Mouse (Mus musculus) CH12.LX (cell line): Measurements from ENCODE around the gene Sfrp4. TPM values are rescaled to one million over a fixed set of nuclear protein-coding genes. Genes with fewer than 3 reads are reported as not detected.

ENCODE experiments used
- DNase-seq: peaks from one replicate; pipeline ENCODE4 v3.0.0-alpha.2; 2013; ENCODE audit errors: extremely low read depth
- H3K27ac ChIP-seq: 2 replicates; pipeline ENCODE4 v1.5.1; 2012; ENCODE audit warnings: low read depth, mild to moderate bottlenecking, control low read depth, moderate library complexity; ENCODE audit not compliant: insufficient read depth
- H3K27me3 ChIP-seq: replicated peaks from 2 replicates; pipeline ENCODE3; 2012; ENCODE audit warnings: inconsistent platforms
- H3K36me3 ChIP-seq, 2 experiments: replicated peaks in 1 of 2; 2 replicates each; pipeline versions ENCODE3 to v1.6.1; 2012; ENCODE audit warnings: inconsistent platforms in 1 of 2, low read length in 1 of 2, mild to moderate bottlenecking in 1 of 2, mixed read lengths in 1 of 2, moderate library complexity in 1 of 2; ENCODE audit not compliant: control insufficient read depth in 1 of 2, insufficient read depth in 1 of 2
- H3K4me1 ChIP-seq, 2 experiments: 2 replicates each; pipeline ENCODE4 v1.6.1; 2012; ENCODE audit warnings: inconsistent platforms in 1 of 2, moderate library complexity in 1 of 2; ENCODE audit not compliant: insufficient read depth in 2 of 2, control insufficient read depth in 1 of 2
- H3K4me2 ChIP-seq: 2 replicates; pipeline ENCODE4 v1.6.1; 2012; ENCODE audit warnings: low read depth, mild to moderate bottlenecking, control low read depth; ENCODE audit not compliant: poor library complexity, insufficient read depth, severe bottlenecking
- H3K4me3 ChIP-seq, 3 experiments: fragments of 150-350 bp in 1 of 3; sonication (generic) in 1 of 3; replicated peaks in 1 of 3; 2 replicates each; pipeline versions ENCODE3 to v1.5.1; 2011 to 2012; ENCODE audit warnings: low read depth in 2 of 3, low read length in 2 of 3, mild to moderate bottlenecking in 2 of 3, moderate library complexity in 2 of 3, control low read depth in 1 of 3, improper control_type of control experiment in 1 of 3, inconsistent platforms in 1 of 3, mixed read lengths in 1 of 3; ENCODE audit not compliant: poor library complexity in 1 of 3
- H3K79me2 ChIP-seq: replicated peaks from 2 replicates; pipeline ENCODE4 v1.6.1; 2012; ENCODE audit warnings: mild to moderate bottlenecking, moderate library complexity; ENCODE audit not compliant: control insufficient read depth, poor library complexity, insufficient read depth, severe bottlenecking; ENCODE audit errors: extremely low read depth
- H3K9ac ChIP-seq: 2 replicates; pipeline ENCODE4 v1.6.1; 2012; ENCODE audit warnings: low read depth, mild to moderate bottlenecking, control low read depth, moderate library complexity; ENCODE audit not compliant: insufficient read depth
- H3K9me3 ChIP-seq: replicated peaks from 2 replicates; pipeline ENCODE3; 2012; ENCODE audit warnings: low read length, inconsistent platforms, mixed read lengths
- CHD2 ChIP-seq: IDR thresholded peaks from 2 replicates; pipeline ENCODE4 v1.6.1; 2011; ENCODE audit warnings: low read length, improper control_type of control experiment
- CTCF ChIP-seq, 2 experiments: IDR thresholded peaks in 1 of 2; conservative IDR thresholded peaks in 1 of 2; 2 replicates each; pipeline ENCODE4 v1.5.1; 2011 to 2012; ENCODE audit warnings: low read depth in 2 of 2, low read length in 2 of 2, improper control_type of control experiment in 1 of 2, inconsistent platforms in 1 of 2, mild to moderate bottlenecking in 1 of 2, moderate library complexity in 1 of 2
- E2F4 ChIP-seq: IDR thresholded peaks from 2 replicates; pipeline ENCODE4 v1.6.1; 2011; ENCODE audit warnings: low read depth, low read length, improper control_type of control experiment; ENCODE audit not compliant: insufficient replicate concordance
- HCFC1 ChIP-seq: IDR thresholded peaks from 2 replicates; pipeline ENCODE4 v1.6.1; 2012; ENCODE audit warnings: low read depth, mild to moderate bottlenecking, inconsistent platforms, low read length, improper control_type of control experiment
- JUND ChIP-seq: conservative IDR thresholded peaks from 2 replicates; pipeline ENCODE4 v1.6.1; 2011; ENCODE audit warnings: low read depth, low read length, improper control_type of control experiment
- MAFK ChIP-seq: IDR thresholded peaks from 2 replicates; pipeline ENCODE4 v1.6.1; 2011; ENCODE audit warnings: low read length, improper control_type of control experiment; ENCODE audit not compliant: insufficient replicate concordance
- MAX ChIP-seq: IDR thresholded peaks from 2 replicates; pipeline ENCODE4 v1.6.1; 2011; ENCODE audit warnings: low read length, improper control_type of control experiment
- NRF1 ChIP-seq: IDR thresholded peaks from 2 replicates; pipeline ENCODE4 v1.6.1; 2014; ENCODE audit warnings: low read depth, mild to moderate bottlenecking, inconsistent platforms, low read length, improper control_type of control experiment, moderate library complexity
- RAD21 ChIP-seq: IDR thresholded peaks from 2 replicates; pipeline ENCODE4 v1.6.1; 2011; ENCODE audit warnings: low read depth, mild to moderate bottlenecking, low read length, improper control_type of control experiment, moderate library complexity
- SIN3A ChIP-seq: IDR thresholded peaks from 2 replicates; pipeline ENCODE4 v1.6.1; 2012; ENCODE audit warnings: low read length, improper control_type of control experiment, inconsistent platforms
- SMC3 ChIP-seq: IDR thresholded peaks from 2 replicates; pipeline ENCODE4 v1.6.1; 2011; ENCODE audit warnings: low read depth, low read length, improper control_type of control experiment
- TCF12 ChIP-seq: IDR thresholded peaks from 2 replicates; pipeline ENCODE4 v1.6.1; 2014; ENCODE audit warnings: low read depth, mild to moderate bottlenecking, inconsistent platforms, low read length, improper control_type of control experiment
- ZC3H11A ChIP-seq: IDR thresholded peaks from 2 replicates; pipeline ENCODE4 v1.6.1; 2012; ENCODE audit warnings: low read depth, mild to moderate bottlenecking, inconsistent platforms, low read length, improper control_type of control experiment
- ZKSCAN1 ChIP-seq: IDR thresholded peaks from 2 replicates; pipeline ENCODE4 v1.6.1; 2012; ENCODE audit warnings: low read depth, inconsistent platforms, low read length, improper control_type of control experiment, borderline replicate concordance
- ZMIZ1 ChIP-seq: IDR thresholded peaks from 2 replicates; pipeline ENCODE4 v1.6.1; 2012; ENCODE audit warnings: low read depth, mild to moderate bottlenecking, inconsistent platforms, low read length, improper control_type of control experiment
- dilution Hi-C: fragments of 300-500 bp; cut with MboI; formaldehyde crosslinking; loops from 2 replicates; pipeline ENCODE4 v1.14.3; 2020; ENCODE audit warnings: low sequenced_read_pairs; ENCODE audit not compliant: extremely low pct_unique_long_range_greater_than_20kb, extremely low pct_ligation_motif_present
- in situ Hi-C: fragments of 300-500 bp; cut with MboI; formaldehyde crosslinking; loops from 3 replicates; pipeline ENCODE4 v1.14.3; 2019; ENCODE audit warnings: low sequenced_read_pairs, low pct_ligation_motif_present, low pct_unique_long_range_greater_than_20kb, mixed read lengths
- polyA plus RNA-seq: library from polyadenylated mRNA; unstranded; fragments of >175 nt; gene quantifications from 2 replicates; pipeline ENCODE4 v1.2.1, GENCODE M21; 2012; ENCODE audit warnings: low read depth; ENCODE audit not compliant: insufficient read length
- total RNA-seq, 2 experiments: library from RNA; depleted of rRNA; stranded (reverse); fragments of 300-350 nt in 1 of 2; fragments of >200 nt in 1 of 2; gene quantifications; 2 replicates each; pipeline ENCODE4 v1.2.3; 2012 to 2014

The Sfrp4 gene
- total and polyA plus RNA-seq, 3 experiments, result not detected

- dilution Hi-C loops, result no loop called here
- no peak for DNase-seq
- Histone ChIP-seq H3K9ac (no peak overlapping the region), H3K4me1 (no peaks in the 10 kb centered on the region), H3K4me2 (no peak overlapping the region), H3K79me2 (no peaks in the 10 kb centered on the region), H3K36me3 (no peaks in the 10 kb centered on the region), H3K27ac (no peak overlapping the region), H3K4me3 (no peak overlapping the region), H3K9me3 (no peaks in the 10 kb centered on the region), H3K27me3 (no peaks in the 10 kb centered on the region)
- in situ Hi-C loops, result loop anchor here (25.0 kb wide), 1 partner anchor 482 kb away; no protein-coding TSS in a partner anchor
- TF ChIP-seq CTCF (conservative IDR thresholded peaks at IDR 0.05 in 1 of 2, IDR thresholded peaks at IDR 0.05 in 1 of 2; ENCODE audit: low read depth in 2 of 2, low read length in 2 of 2) (peak in 1 of 2 experiments; percentile 55; a peak in 2 of 4 replicates), MAX (no peak), RAD21 (peak; percentile 43), SMC3 (peak; percentile 50)
Observed at GRCm38 (mm10) chr13:19644225-19644624, 21.3 kb downstream of the Sfrp4 start.

- H3K4me2 ChIP-seq, result no peak overlapping the region
- dilution Hi-C loops, result no loop called here
- H3K4me3 ChIP-seq, result no peak overlapping the region
- H3K4me1 ChIP-seq, result no peaks in the 10 kb centered on the region
- in situ Hi-C loops, result loop anchor here (25.0 kb wide), 1 partner anchor 488 kb away; no protein-coding TSS in a partner anchor
- H3K27me3 ChIP-seq, result no peaks in the 10 kb centered on the region
- H3K9me3 ChIP-seq, result no peaks in the 10 kb centered on the region
- no peaks in the 10 kb centered on the region for H3K36me3 ChIP-seq
- no peak overlapping the region for H3K27ac ChIP-seq
- H3K79me2 ChIP-seq, result no peaks in the 10 kb centered on the region
- no peak for DNase-seq
- no peak for TF ChIP-seq ZC3H11A
- TF ChIP-seq MAFK, result no peak
- no peak for TF ChIP-seq SIN3A
- no peak for TF ChIP-seq NRF1
- no peak for TF ChIP-seq RAD21
- TF ChIP-seq ZMIZ1, result no peak
- TF ChIP-seq E2F4, result no peak
- no peak for TF ChIP-seq SMC3
- TF ChIP-seq ZKSCAN1, result no peak
- TF ChIP-seq TCF12, result no peak
- no peak for TF ChIP-seq JUND
- no peak for TF ChIP-seq CHD2
- no peak overlapping the region for H3K9ac ChIP-seq
Observed at GRCm38 (mm10) chr13:19649824-19650223, 26.9 kb downstream of the Sfrp4 start.

- no peaks in the 10 kb centered on the region for H3K79me2 ChIP-seq
- H3K4me3 ChIP-seq, result no peak overlapping the region
- H3K36me3 ChIP-seq, result no peaks in the 10 kb centered on the region
- H3K4me2 ChIP-seq, result no peak overlapping the region
- H3K27me3 ChIP-seq, result no peaks in the 10 kb centered on the region
- no peak overlapping the region for H3K27ac ChIP-seq
- in situ Hi-C loops, result no loop called here
- dilution Hi-C loops, result no loop called here
- no peaks in the 10 kb centered on the region for H3K9me3 ChIP-seq
- no peak for DNase-seq
- no peaks in the 10 kb centered on the region for H3K4me1 ChIP-seq
- H3K9ac ChIP-seq, result no peak overlapping the region
- TF ChIP-seq HCFC1 (no peak), SMC3 (no peak), MAFK (no peak), MAX (no peak), CHD2 (no peak), ZKSCAN1 (no peak)
Observed at GRCm38 (mm10) chr13:19652405-19652804, 29.5 kb downstream of the Sfrp4 start.
